Mouse (Mus musculus) liver, embryonic 12.5 days (tissue): ENCODE measurements around the gene Dse. TPM values are rescaled to one million over a fixed set of nuclear protein-coding genes. Genes with fewer than 3 reads are reported as not detected.
A peak's percentile ranks its signal among the peaks of the same experiment; 100 is the strongest.

Experiments used
- ATAC-seq: fragments of 200-750 bp; cut with Nextera tagmentation; 2 replicates; pipeline ENCODE4 v1.8.0; 2017; ENCODE audit warnings: moderate number of reproducible peaks, mild to moderate bottlenecking, moderate library complexity
- H3K27ac ChIP-seq: fragments of 300-500 bp; sonication (generic); 2 replicates; pipeline ENCODE4 v1.5.1; 2016; ENCODE audit warnings: mild to moderate bottlenecking
- H3K27me3 ChIP-seq: fragments of 300-500 bp; sonication (generic); replicated peaks from 2 replicates; pipeline ENCODE4 v1.6.1; 2016; ENCODE audit warnings: mild to moderate bottlenecking, moderate library complexity
- H3K36me3 ChIP-seq: fragments of 300-500 bp; sonication (generic); 2 replicates; pipeline ENCODE4 v1.6.1; 2016; ENCODE audit warnings: mild to moderate bottlenecking, moderate library complexity
- H3K4me1 ChIP-seq: fragments of 300-500 bp; sonication (generic); 2 replicates; pipeline ENCODE4 v1.6.1; 2016
- H3K4me2 ChIP-seq: fragments of 300-500 bp; sonication (generic); 2 replicates; pipeline ENCODE4 v1.6.1; 2016; ENCODE audit warnings: mild to moderate bottlenecking, moderate library complexity
- H3K4me3 ChIP-seq: fragments of 300-500 bp; sonication (generic); 2 replicates; pipeline ENCODE4 v1.5.1; 2016; ENCODE audit warnings: mild to moderate bottlenecking, moderate library complexity
- H3K9ac ChIP-seq: fragments of 300-500 bp; sonication (generic); 2 replicates; pipeline ENCODE4 v1.6.1; 2016; ENCODE audit warnings: mild to moderate bottlenecking, moderate library complexity
- H3K9me3 ChIP-seq: fragments of 300-500 bp; sonication (generic); replicated peaks from 2 replicates; pipeline ENCODE4 v1.6.1; 2016; ENCODE audit warnings: mild to moderate bottlenecking, moderate library complexity
- WGBS: fragments of 180-500 bp; shearing (Covaris S2); methylation state at CpG from one replicate; pipeline ENCODE4 v1.1.7; 2016; ENCODE audit not compliant: insufficient replicate concordance; 5-methylcytosine and 5-hydroxymethylcytosine counted together
- polyA plus RNA-seq: library from polyadenylated mRNA; unstranded; fragments of >200 nt; fragmentation: Nextera tagmentation; extraction: Ambion mirVana; gene quantifications from 2 replicates; pipeline ENCODE4 v1.2.1, GENCODE M21; 2016

Gene Dse
- polyA plus RNA-seq, 1 experiment from 2014 or later: 10.1 TPM

DNA sequence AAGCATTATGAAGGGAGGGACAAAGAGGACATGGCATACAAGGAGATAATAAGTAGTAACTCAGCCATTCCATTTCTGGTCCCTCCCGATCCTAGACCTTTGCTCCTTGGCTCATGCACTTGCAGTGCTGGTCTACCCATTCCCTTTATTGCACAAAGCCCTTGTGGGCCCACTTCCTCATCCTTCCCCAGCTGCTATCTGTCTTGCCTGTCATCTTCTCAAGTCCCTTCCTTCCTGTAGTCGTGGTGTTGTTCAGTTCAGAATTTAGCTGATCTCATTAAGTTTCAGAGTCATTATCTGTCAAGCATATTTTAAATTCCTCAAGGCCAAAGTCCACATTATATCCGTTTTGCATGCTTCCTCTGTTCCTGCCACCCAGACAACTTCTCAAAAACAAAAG is 9.5 kb downstream of the Dse start:
- H3K27ac ChIP-seq: peak overlapping the region; percentile 49; the same call in 1 of the 2 replicates

DNA sequence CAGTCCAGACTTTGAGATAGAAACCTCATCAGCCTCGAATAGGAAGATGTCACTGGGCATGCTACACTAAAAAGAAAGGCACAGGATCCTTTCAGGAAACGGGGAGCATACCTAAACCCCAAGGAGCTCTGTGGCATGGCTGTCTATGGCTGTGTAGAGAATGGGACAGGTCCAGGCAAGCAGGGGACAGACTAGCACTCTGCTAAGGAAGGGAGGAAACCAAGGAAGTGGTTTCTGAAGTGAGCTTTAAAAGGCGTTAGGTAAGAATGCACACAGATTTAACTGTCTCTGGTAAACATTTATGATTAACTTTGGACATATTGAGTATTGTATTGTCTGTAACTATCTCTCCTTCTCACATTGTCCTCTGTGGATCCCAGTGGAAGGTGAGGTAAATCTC is 10.2 kb downstream of the Dse start:
- no peak for ATAC-seq
- Histone ChIP-seq H3K4me2 (no peak overlapping the region), H3K27me3 (no peaks in the 10 kb centered on the region), H3K27ac (no peak overlapping the region; the same call in 1 of the 2 replicates), H3K9ac (no peak overlapping the region), H3K36me3 (no peaks in the 10 kb centered on the region), H3K4me3 (no peak overlapping the region), H3K4me1 (0 out of 2 replicates have a peak, but pooled peaks cover 7% of the 10 kb centered on the region), H3K9me3 (no peaks in the 10 kb centered on the region)
- 26% methylated on average over 3 of the region's 3 CpGs for WGBS

More for the DNA sequence above, 9.5 kb downstream of the Dse start:
- H3K4me3 ChIP-seq: no peak overlapping the region
- peak; percentile 71 for ATAC-seq
- no peak overlapping the region for H3K9ac ChIP-seq
- no peak overlapping the region for H3K4me2 ChIP-seq
- H3K9me3 ChIP-seq: no peaks in the 10 kb centered on the region
- 0 out of 2 replicates have a peak, but pooled peaks cover 7% of the 10 kb centered on the region for H3K4me1 ChIP-seq
- WGBS: 3% methylated on average over 3 of the region's 3 CpGs
- H3K27me3 ChIP-seq: no peaks in the 10 kb centered on the region
- no peaks in the 10 kb centered on the region for H3K36me3 ChIP-seq

GRCm38 (mm10) chr10:34194957-34195356 is 12.6 kb downstream of the Dse start:
- no peak overlapping the region for H3K27ac ChIP-seq
- no peak overlapping the region for H3K4me2 ChIP-seq
- H3K4me3 ChIP-seq: no peak overlapping the region
- whole genome bisulfite sequencing: 56% methylated on average over 2 of the region's 2 CpGs
- H3K27me3 ChIP-seq: no peaks in the 10 kb centered on the region
- no peaks in the 10 kb centered on the region for H3K9me3 ChIP-seq
- H3K36me3 ChIP-seq: no peaks in the 10 kb centered on the region
- ATAC-seq: no peak
- no peak overlapping the region for H3K9ac ChIP-seq
- 0 out of 2 replicates have a peak, but pooled peaks cover 7% of the 10 kb centered on the region for H3K4me1 ChIP-seq

DNA sequence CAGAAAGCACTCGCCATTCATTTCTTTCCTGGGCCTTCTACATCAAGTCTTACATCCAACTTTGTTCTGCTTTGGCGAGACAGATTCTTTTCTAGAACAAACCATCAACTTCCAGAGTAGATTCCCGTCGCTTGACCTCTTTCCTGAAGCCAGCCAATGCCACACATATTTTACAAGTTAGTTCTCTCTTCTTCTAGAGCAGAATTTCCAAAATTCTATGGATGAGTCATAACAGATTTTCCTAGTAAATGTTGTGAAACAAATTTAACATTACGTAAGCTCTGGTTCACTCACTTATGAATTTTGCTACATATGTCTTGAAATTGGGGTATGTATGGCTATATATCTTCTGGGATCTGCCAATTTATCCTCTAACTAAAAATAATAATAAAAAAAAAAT is 13.0 kb downstream of the Dse start:
- H3K36me3 ChIP-seq: no peaks in the 10 kb centered on the region
- H3K9me3 ChIP-seq: no peaks in the 10 kb centered on the region
- H3K9ac ChIP-seq: no peak overlapping the region
- H3K4me2 ChIP-seq: no peak overlapping the region
- no peak overlapping the region for H3K4me3 ChIP-seq
- ATAC-seq: no peak
- no peak overlapping the region for H3K27ac ChIP-seq
- 0 out of 2 replicates have a peak, but pooled peaks cover 7% of the 10 kb centered on the region for H3K4me1 ChIP-seq
- WGBS: 73% methylated on average over 5 of the region's 5 CpGs
- H3K27me3 ChIP-seq: no peaks in the 10 kb centered on the region

DNA sequence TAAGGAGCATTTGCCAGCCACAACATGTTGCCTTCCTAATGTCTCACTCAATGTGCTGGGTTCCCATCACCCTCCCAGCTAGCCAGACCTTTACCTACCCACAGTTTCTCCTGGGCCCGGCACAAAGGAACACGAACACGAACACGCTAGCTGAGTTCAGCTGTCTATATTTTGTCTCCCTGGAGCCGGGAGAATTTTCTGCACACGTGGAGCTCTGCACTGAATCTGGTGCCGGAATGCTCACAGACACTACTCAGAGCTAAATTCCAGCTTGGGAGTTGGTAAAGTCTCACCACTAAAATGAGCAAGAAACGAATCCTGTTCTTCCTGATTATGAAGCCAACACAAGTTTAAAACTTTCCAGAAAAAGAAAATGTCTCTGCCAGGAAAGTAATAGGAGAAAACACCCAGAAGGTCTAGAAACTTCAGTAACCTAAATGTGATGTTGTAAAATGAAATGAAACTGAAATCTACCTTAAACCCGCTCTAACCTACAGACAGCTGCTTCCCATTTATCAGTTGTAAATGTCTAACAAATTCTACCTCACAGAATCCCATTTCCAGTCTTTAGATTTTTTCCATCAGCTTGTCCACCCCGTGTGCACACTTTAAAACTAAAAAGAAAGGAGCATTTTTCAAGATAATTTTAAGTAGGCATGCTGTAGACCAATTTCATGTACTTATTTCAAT is 20.8 kb downstream of the Dse start:
- Histone ChIP-seq H3K27ac (no peak overlapping the region), H3K36me3 (no peaks in the 10 kb centered on the region), H3K4me3 (no peak overlapping the region), H3K4me1 (no peaks in the 10 kb centered on the region), H3K9ac (no peak overlapping the region), H3K4me2 (no peak overlapping the region), H3K27me3 (no peaks in the 10 kb centered on the region), H3K9me3 (no peaks in the 10 kb centered on the region)
- no peak for ATAC-seq
- WGBS: 72% methylated on average over 10 of the region's 10 CpGs

GRCm38 (mm10) chr10:34185556-34185955 is 22.0 kb downstream of the Dse start:
- Histone ChIP-seq H3K36me3 (no peaks in the 10 kb centered on the region), H3K27me3 (no peaks in the 10 kb centered on the region), H3K9me3 (no peaks in the 10 kb centered on the region), H3K27ac (no peak overlapping the region), H3K4me3 (no peak overlapping the region), H3K4me2 (no peak overlapping the region), H3K4me1 (no peaks in the 10 kb centered on the region), H3K9ac (no peak overlapping the region)
- no peak for ATAC-seq
- WGBS: 56% methylated on average over 4 of the region's 4 CpGs

DNA sequence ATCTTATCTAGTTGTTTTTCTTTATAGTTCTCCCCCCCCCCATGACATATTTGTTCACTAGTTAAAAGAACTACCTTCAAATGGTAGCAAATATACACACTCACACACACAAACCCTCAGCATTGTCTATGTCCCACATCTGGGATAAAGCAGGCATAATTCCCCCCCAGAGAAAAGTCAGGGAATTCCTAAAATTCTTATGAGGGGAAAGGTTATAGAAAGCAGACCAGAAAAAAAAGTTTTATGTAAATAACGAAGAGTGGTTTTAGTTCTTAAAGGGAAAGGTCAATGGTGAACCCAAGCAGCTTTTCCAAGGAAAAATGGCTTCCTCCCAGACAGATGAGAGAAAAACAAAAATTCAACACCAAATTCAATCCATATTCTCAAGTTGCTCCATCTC is 22.6 kb downstream of the Dse start:
- H3K4me1 ChIP-seq: no peaks in the 10 kb centered on the region
- H3K27me3 ChIP-seq: no peaks in the 10 kb centered on the region
- no peak overlapping the region for H3K9ac ChIP-seq
- H3K9me3 ChIP-seq: no peaks in the 10 kb centered on the region
- H3K4me2 ChIP-seq: no peak overlapping the region
- no peak for ATAC-seq
- H3K36me3 ChIP-seq: no peaks in the 10 kb centered on the region
- no peak overlapping the region for H3K4me3 ChIP-seq
- H3K27ac ChIP-seq: no peak overlapping the region
- WGBS: 44% methylated on average over 1 of the region's 1 CpGs

DNA sequence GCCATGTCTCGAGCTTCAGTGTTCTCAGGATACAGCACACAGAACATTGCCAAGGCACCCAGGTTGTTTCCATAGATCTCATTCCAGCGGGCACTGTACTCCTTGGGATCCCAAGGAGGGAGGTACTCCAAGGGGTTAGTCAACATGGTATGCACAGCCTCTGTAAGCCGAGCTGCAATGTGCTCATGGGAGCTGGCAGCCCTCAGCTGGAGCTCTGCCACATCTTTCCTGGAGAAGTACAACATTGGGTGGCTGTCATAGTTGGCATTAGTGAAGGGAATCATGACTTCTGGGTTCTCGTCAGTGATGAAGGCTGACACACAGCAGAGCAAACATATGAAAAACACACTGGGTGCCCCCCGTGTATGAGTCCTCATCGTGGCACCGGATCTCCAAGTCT is 23.8 kb downstream of the Dse start:
- no peak overlapping the region for H3K9ac ChIP-seq
- no peaks in the 10 kb centered on the region for H3K36me3 ChIP-seq
- H3K4me1 ChIP-seq: no peaks in the 10 kb centered on the region
- H3K4me3 ChIP-seq: no peak overlapping the region
- 64% methylated on average over 7 of the region's 7 CpGs for WGBS
- no peak for ATAC-seq
- no peak overlapping the region for H3K4me2 ChIP-seq
- H3K9me3 ChIP-seq: no peaks in the 10 kb centered on the region
- H3K27me3 ChIP-seq: no peaks in the 10 kb centered on the region
- H3K27ac ChIP-seq: no peak overlapping the region

DNA sequence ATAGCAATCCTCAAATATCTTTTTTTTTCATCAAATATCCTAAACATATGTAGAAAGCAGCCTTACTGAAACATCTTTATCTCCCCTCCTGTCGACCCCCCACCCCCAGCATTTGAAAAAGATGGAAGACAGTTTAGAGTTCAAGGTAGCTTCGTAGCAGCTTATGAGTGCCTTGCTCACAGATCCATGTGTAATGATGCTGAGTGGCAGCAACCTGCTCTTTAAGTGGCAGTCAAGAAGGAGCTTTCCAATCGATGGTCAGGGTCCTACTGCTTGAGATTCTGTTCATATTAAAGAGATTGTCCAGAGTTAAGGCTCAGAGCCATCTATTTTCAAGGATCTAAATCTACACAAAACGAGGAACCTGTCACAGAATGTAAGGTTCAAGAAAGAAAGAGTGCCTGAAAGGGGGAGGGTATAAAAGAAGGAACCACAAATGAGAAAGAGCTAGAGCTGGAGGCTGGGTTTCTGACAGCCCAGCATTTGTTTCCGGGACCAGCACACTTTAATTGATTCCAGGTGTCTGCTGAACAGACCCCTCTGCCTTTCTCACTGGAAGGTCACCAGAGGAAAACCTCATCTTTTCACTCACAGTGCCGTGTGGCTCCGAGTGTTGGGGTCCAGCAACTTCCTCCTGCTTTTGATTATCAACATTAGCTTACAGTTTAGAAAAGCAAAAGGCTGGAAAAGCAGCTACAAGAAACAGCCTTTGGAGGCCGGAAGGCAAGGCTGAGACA is 31.5 kb downstream of the Dse start:
- no peak overlapping the region for H3K4me3 ChIP-seq
- H3K9me3 ChIP-seq: no peaks in the 10 kb centered on the region
- no peak overlapping the region for H3K4me2 ChIP-seq
- peaks cover 4% of the 10 kb centered on the region; the same call in 1 of the 2 replicates for H3K4me1 ChIP-seq
- ATAC-seq: no peak
- H3K36me3 ChIP-seq: no peaks in the 10 kb centered on the region
- H3K27ac ChIP-seq: no peak overlapping the region
- 33% methylated on average over 8 of the region's 8 CpGs for WGBS
- H3K9ac ChIP-seq: no peak overlapping the region
- no peaks in the 10 kb centered on the region for H3K27me3 ChIP-seq

- Histone ChIP-seq H3K9me3 (no peaks in the 10 kb centered on the region), H3K4me1 (peaks cover 4% of the 10 kb centered on the region; the same call in 1 of the 2 replicates), H3K9ac (no peak overlapping the region), H3K36me3 (no peaks in the 10 kb centered on the region), H3K27ac (no peak overlapping the region), H3K4me3 (no peak overlapping the region), H3K27me3 (no peaks in the 10 kb centered on the region), H3K4me2 (no peak overlapping the region)
- ATAC-seq: no peak
- WGBS: 39% methylated on average over 4 of the region's 4 CpGs
Observed at GRCm38 (mm10) chr10:34172663-34173282, 34.7 kb downstream of the Dse start.

- WGBS: 56% methylated on average over 4 of the region's 4 CpGs
- no peaks in the 10 kb centered on the region for H3K9me3 ChIP-seq
Observed at GRCm38 (mm10) chr10:34171660-34172059, 35.9 kb downstream of the Dse start.

DNA sequence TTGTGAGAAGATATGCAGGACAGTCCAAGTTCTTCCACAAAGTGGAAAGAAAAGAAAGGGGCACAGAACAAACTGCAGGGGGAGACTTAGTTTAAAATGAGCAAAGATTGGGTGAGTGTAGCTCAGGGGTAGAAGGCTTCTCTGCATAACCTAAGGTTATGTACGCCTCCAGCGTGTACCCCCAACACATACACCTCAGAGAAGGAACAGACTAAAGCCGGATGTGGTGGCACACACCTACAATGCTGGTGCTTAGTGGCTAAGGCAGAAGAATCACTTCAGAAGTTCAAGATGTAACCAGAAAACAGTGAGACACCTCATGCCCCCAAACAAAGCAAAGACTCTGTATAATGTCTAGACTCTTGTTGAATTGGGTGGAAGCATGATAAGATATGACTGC is 36.3 kb downstream of the Dse start:
- H3K9me3 ChIP-seq: no peaks in the 10 kb centered on the region
- no peak overlapping the region for H3K4me2 ChIP-seq
- no peak overlapping the region for H3K4me3 ChIP-seq
- H3K36me3 ChIP-seq: no peaks in the 10 kb centered on the region
- peaks cover 4% of the 10 kb centered on the region; the same call in 1 of the 2 replicates for H3K4me1 ChIP-seq
- WGBS: 70% methylated on average over 3 of the region's 3 CpGs
- no peak for ATAC-seq
- H3K27ac ChIP-seq: no peak overlapping the region
- no peak overlapping the region for H3K9ac ChIP-seq
- H3K27me3 ChIP-seq: no peaks in the 10 kb centered on the region

More at GRCm38 (mm10) chr10:34171660-34172059, 35.9 kb downstream of the Dse start:
- Histone ChIP-seq H3K9ac (no peak overlapping the region), H3K27ac (no peak overlapping the region), H3K4me1 (peaks cover 4% of the 10 kb centered on the region; the same call in 1 of the 2 replicates), H3K27me3 (no peaks in the 10 kb centered on the region), H3K36me3 (no peaks in the 10 kb centered on the region), H3K4me2 (no peak overlapping the region), H3K4me3 (no peak overlapping the region)
- no peak for ATAC-seq
